Mouse (Mus musculus) MEL (cell line): Measurements from ENCODE around the gene Nudt14. TPM values are rescaled to one million over a fixed set of nuclear protein-coding genes. Genes with fewer than 3 reads are reported as not detected.

Experiments
- DNase-seq: peaks from one replicate; pipeline ENCODE4 v3.0.0; 2011; ENCODE audit warnings: low read depth, low spot score
- H3K27ac ChIP-seq: 2 replicates; pipeline ENCODE4 v1.5.1; 2012; ENCODE audit warnings: low read depth, mild to moderate bottlenecking, control low read depth, low read length, moderate library complexity; ENCODE audit not compliant: control insufficient read depth
- H3K27me3 ChIP-seq, 2 experiments: fragments of 150-350 bp in 1 of 2; sonication (generic) in 1 of 2; 2 replicates each; pipeline ENCODE4 v1.6.1; 2012; ENCODE audit warnings: low read length in 2 of 2, mild to moderate bottlenecking in 2 of 2, improper control_type of control experiment in 1 of 2, moderate library complexity in 1 of 2; ENCODE audit not compliant: insufficient read depth in 2 of 2, control insufficient read depth in 1 of 2
- H3K36me3 ChIP-seq, 2 experiments: 2 replicates each; pipeline ENCODE4 v1.6.1; 2012 to 2014; ENCODE audit warnings: low read length in 2 of 2, improper control_type of control experiment in 1 of 2, inconsistent platforms in 1 of 2, mild to moderate bottlenecking in 1 of 2; ENCODE audit not compliant: insufficient read depth in 2 of 2, control insufficient read depth in 1 of 2
- H3K4me1 ChIP-seq, 2 experiments: fragments of 150-350 bp in 1 of 2; sonication (generic) in 1 of 2; 2 replicates each; pipeline ENCODE4 v1.6.1; 2012; ENCODE audit warnings: low read length in 2 of 2, improper control_type of control experiment in 1 of 2, mild to moderate bottlenecking in 1 of 2; ENCODE audit not compliant: insufficient read depth in 2 of 2, control insufficient read depth in 1 of 2
- H3K4me3 ChIP-seq, 2 experiments: fragments of 150-350 bp in 1 of 2; sonication (generic) in 1 of 2; 2 replicates each; pipeline ENCODE4 v1.5.1; 2012; ENCODE audit warnings: low read depth in 2 of 2, low read length in 2 of 2, mild to moderate bottlenecking in 2 of 2, moderate library complexity in 2 of 2, control low read depth in 1 of 2, improper control_type of control experiment in 1 of 2; ENCODE audit not compliant: control insufficient read depth in 1 of 2, insufficient read depth in 1 of 2
- H3K79me2 ChIP-seq: 2 replicates; pipeline ENCODE4 v1.6.1; 2012; ENCODE audit warnings: mild to moderate bottlenecking, low read length, moderate library complexity; ENCODE audit not compliant: control insufficient read depth, poor library complexity, insufficient read depth
- H3K9ac ChIP-seq: 2 replicates; pipeline ENCODE4 v1.6.1; 2012; ENCODE audit warnings: low read depth, mild to moderate bottlenecking, control low read depth, low read length, moderate library complexity; ENCODE audit not compliant: control insufficient read depth, poor library complexity, severe bottlenecking
- H3K9me3 ChIP-seq: fragments of 150-350 bp; sonication (generic); replicated peaks from 2 replicates; pipeline ENCODE4 v1.6.1; 2012; ENCODE audit warnings: mild to moderate bottlenecking, low read length, improper control_type of control experiment, moderate library complexity; ENCODE audit not compliant: insufficient read depth
- BHLHE40 ChIP-seq: IDR thresholded peaks from 2 replicates; pipeline ENCODE4 v1.6.1; 2012; ENCODE audit warnings: low read depth, mild to moderate bottlenecking, inconsistent platforms, low read length, improper control_type of control experiment, borderline replicate concordance
- CHD2 ChIP-seq: IDR thresholded peaks from 2 replicates; pipeline ENCODE4 v1.6.1; 2011; ENCODE audit warnings: low read length, improper control_type of control experiment
- E2F4 ChIP-seq: IDR thresholded peaks from 2 replicates; pipeline ENCODE4 v1.6.1; 2011; ENCODE audit warnings: low read depth, low read length, improper control_type of control experiment, borderline replicate concordance
- ELF1 ChIP-seq: IDR thresholded peaks from 2 replicates; pipeline ENCODE4 v1.6.1; 2014; ENCODE audit warnings: low read depth, mild to moderate bottlenecking, inconsistent platforms, low read length, improper control_type of control experiment, moderate library complexity
- EP300 ChIP-seq, 2 experiments: IDR thresholded peaks; 2 replicates each; pipeline ENCODE4 v1.6.1; 2011; ENCODE audit warnings: improper control_type of control experiment in 2 of 2, low read length in 2 of 2, low read depth in 1 of 2, mild to moderate bottlenecking in 1 of 2
- GATA1 ChIP-seq: IDR thresholded peaks from 2 replicates; pipeline ENCODE4 v1.6.1; 2011; ENCODE audit warnings: low read depth, low read length, improper control_type of control experiment
- HCFC1 ChIP-seq: IDR thresholded peaks from 2 replicates; pipeline ENCODE4 v1.6.1; 2012; ENCODE audit warnings: low read depth, mild to moderate bottlenecking, inconsistent platforms, low read length, improper control_type of control experiment, moderate library complexity
- MAFK ChIP-seq: IDR thresholded peaks from 2 replicates; pipeline ENCODE4 v1.6.1; 2011; ENCODE audit warnings: low read depth, mild to moderate bottlenecking, low read length, improper control_type of control experiment, borderline replicate concordance
- MAX ChIP-seq: IDR thresholded peaks from 2 replicates; pipeline ENCODE4 v1.6.1; 2011; ENCODE audit warnings: low read length, improper control_type of control experiment
- MAZ ChIP-seq: IDR thresholded peaks from 2 replicates; pipeline ENCODE4 v1.6.1; 2012; ENCODE audit warnings: low read depth, mild to moderate bottlenecking, inconsistent platforms, low read length, improper control_type of control experiment
- MXI1 ChIP-seq: IDR thresholded peaks from 2 replicates; pipeline ENCODE4 v1.6.1; 2011; ENCODE audit warnings: mild to moderate bottlenecking, low read depth, low read length, improper control_type of control experiment
- NELFE ChIP-seq: IDR thresholded peaks from 2 replicates; pipeline ENCODE4 v1.6.1; 2011; ENCODE audit warnings: low read depth, low read length, improper control_type of control experiment
- NRF1 ChIP-seq: IDR thresholded peaks from 2 replicates; pipeline ENCODE4 v1.6.1; 2014; ENCODE audit warnings: low read depth, mild to moderate bottlenecking, inconsistent platforms, low read length, improper control_type of control experiment, moderate library complexity; ENCODE audit not compliant: poor library complexity, insufficient read depth, severe bottlenecking
- POLR2A ChIP-seq, 2 experiments: IDR thresholded peaks; 2 replicates each; pipeline ENCODE4 v1.6.1; 2011 to 2012; ENCODE audit warnings: low read length in 2 of 2, mild to moderate bottlenecking in 2 of 2, control low read depth in 1 of 2, improper control_type of control experiment in 1 of 2, low read depth in 1 of 2, moderate library complexity in 1 of 2; ENCODE audit not compliant: control insufficient read depth in 1 of 2, insufficient read depth in 1 of 2, poor library complexity in 1 of 2
- POLR2AphosphoS2 ChIP-seq: IDR thresholded peaks from 2 replicates; pipeline ENCODE4 v1.6.1; 2011; ENCODE audit warnings: low read length, improper control_type of control experiment
- RAD21 ChIP-seq: IDR thresholded peaks from 2 replicates; pipeline ENCODE4 v1.6.1; 2011; ENCODE audit warnings: mild to moderate bottlenecking, low read depth, low read length, improper control_type of control experiment
- SIN3A ChIP-seq: IDR thresholded peaks from 2 replicates; pipeline ENCODE4 v1.6.1; 2012; ENCODE audit warnings: low read length, improper control_type of control experiment, inconsistent platforms
- TAL1 ChIP-seq: IDR thresholded peaks from 2 replicates; pipeline ENCODE4 v1.6.1; 2012; ENCODE audit warnings: mild to moderate bottlenecking, inconsistent platforms, low read length, moderate library complexity, mixed read lengths
- TBP ChIP-seq: IDR thresholded peaks from 2 replicates; pipeline ENCODE4 v1.8.0; 2011; ENCODE audit warnings: low read depth, low read length, improper control_type of control experiment
- TCF12 ChIP-seq: IDR thresholded peaks from 2 replicates; pipeline ENCODE4 v1.6.1; 2014; ENCODE audit warnings: low read depth, mild to moderate bottlenecking, inconsistent platforms, low read length, improper control_type of control experiment, moderate library complexity
- UBTF ChIP-seq: IDR thresholded peaks from 2 replicates; pipeline ENCODE4 v1.6.1; 2012; ENCODE audit warnings: low read depth, mild to moderate bottlenecking, inconsistent platforms, low read length, improper control_type of control experiment, moderate library complexity, borderline replicate concordance; ENCODE audit not compliant: insufficient read depth
- USF1 ChIP-seq: IDR thresholded peaks from 2 replicates; pipeline ENCODE4 v1.6.1; 2014; ENCODE audit warnings: low read depth, mild to moderate bottlenecking, inconsistent platforms, low read length, improper control_type of control experiment, moderate library complexity
- ZC3H11A ChIP-seq: IDR thresholded peaks from 2 replicates; pipeline ENCODE4 v1.6.1; 2012; ENCODE audit warnings: low read depth, mild to moderate bottlenecking, inconsistent platforms, low read length, improper control_type of control experiment
- ZKSCAN1 ChIP-seq: IDR thresholded peaks from 2 replicates; pipeline ENCODE4 v1.6.1; 2012; ENCODE audit warnings: low read depth, mild to moderate bottlenecking, inconsistent platforms, low read length, improper control_type of control experiment, moderate library complexity
- ZMIZ1 ChIP-seq: IDR thresholded peaks from 2 replicates; pipeline ENCODE4 v1.6.1; 2012; ENCODE audit warnings: low read depth, mild to moderate bottlenecking, inconsistent platforms, low read length, improper control_type of control experiment, moderate library complexity
- ZNF384 ChIP-seq: IDR thresholded peaks from 2 replicates; pipeline ENCODE4 v1.6.1; 2012; ENCODE audit warnings: low read depth, mild to moderate bottlenecking, inconsistent platforms, low read length, improper control_type of control experiment
- polyA plus RNA-seq, 2 experiments: library from polyadenylated mRNA; stranded (reverse) in 1 of 2; unstranded in 1 of 2; fragments of >175 nt in 1 of 2; fragments of >200 nt in 1 of 2; gene quantifications; 2 replicates each; pipeline versions ENCODE4 v1.2.1 to v1.2.4; 2012; ENCODE audit warnings: low replicate concordance in 2 of 2, low read depth in 1 of 2; ENCODE audit not compliant: insufficient read length in 2 of 2, insufficient read depth in 1 of 2, missing spikeins in 1 of 2
- total RNA-seq: library from RNA; depleted of rRNA; stranded (reverse); fragments of 300-350 nt; gene quantifications from 2 replicates; pipeline ENCODE4 v1.2.3, GENCODE M21; 2012

The Nudt14 gene
- total and polyA plus RNA-seq, 3 experiments, result 19.0 to 61.0 TPM; not detected in 1

- peaks cover 0 to 18% of the 10 kb centered on the region in 2 experiments; a peak in 2 of 4 replicates for H3K36me3 ChIP-seq
- no peaks in the 10 kb centered on the region for H3K27me3 ChIP-seq
- H3K9me3 ChIP-seq, result no peaks in the 10 kb centered on the region
- peak overlapping the region; percentile 57 to 73 for H3K4me3 ChIP-seq
- H3K79me2 ChIP-seq, result no peaks in the 10 kb centered on the region; the same call in 1 of the 2 replicates
- TF ChIP-seq SIN3A (peak; percentile 58), UBTF (no peak), EP300 (IDR thresholded peaks at IDR 0.05; ENCODE audit: low read depth in 1 of 2, low read length in 2 of 2) (peak; percentile 5 to 6; a peak in 1 of 4 replicates), GATA1 (no peak), RAD21 (no peak), TCF12 (0 out of 2 replicates have a peak, but pooled peaks have one; percentile 37), CHD2 (peak; percentile 3), NELFE (peak; percentile 68), MAX (peak; percentile 73), NRF1 (peak; percentile 71), MAFK (no peak), TBP (peak; percentile 41; the same call in 1 of the 2 replicates), TAL1 (peak; percentile 26; the same call in 1 of the 2 replicates), ZNF384 (peak; percentile 69), USF1 (peak; percentile 83), ZMIZ1 (peak; percentile 60), BHLHE40 (peak; percentile 47; the same call in 1 of the 2 replicates), ZC3H11A (no peak), ELF1 (0 out of 2 replicates have a peak, but pooled peaks have one; percentile 26), POLR2A (IDR thresholded peaks at IDR 0.05; ENCODE audit: control insufficient read depth in 1 of 2, insufficient read depth in 1 of 2, low read depth in 1 of 2, low read length in 2 of 2, poor library complexity in 1 of 2) (peak in 1 of 2 experiments; percentile 82; a peak in 2 of 4 replicates), E2F4 (peak; percentile 46; the same call in 1 of the 2 replicates), POLR2AphosphoS2 (peak; percentile 63; the same call in 1 of the 2 replicates), ZKSCAN1 (no peak), MAZ (peak; percentile 17; the same call in 1 of the 2 replicates), MXI1 (peak; percentile 75), HCFC1 (peak; percentile 75; the same call in 1 of the 2 replicates)
- TF ChIP-seq, all 39 proteins: peak for 20
- H3K27ac ChIP-seq, result 0 out of 2 replicates have a peak overlapping the region, but pooled peaks have one; percentile 2
- DNase-seq, result peak; percentile 99
- peak overlapping the region; percentile 69 for H3K9ac ChIP-seq
- peaks cover 14 to 30% of the 10 kb centered on the region in 2 experiments for H3K4me1 ChIP-seq
Observed at GRCm38 (mm10) chr12:112950040-112950760, 8.3 kb upstream of the Nudt14 start.
